Mouse (Mus musculus) layer of hippocampus, postnatal 36 days (tissue): ENCODE results near the gene B3galt6. TPM values are rescaled to one million over a fixed set of nuclear protein-coding genes. Genes with fewer than 3 reads are reported as not detected.
A peak's percentile ranks its signal among the peaks of the same experiment; 100 is the strongest.

ENCODE experiments used
- DNase-seq, 2 experiments: peaks; one replicate each; pipeline ENCODE4 v3.0.0; 2022
- total RNA-seq, 2 experiments: library from RNA; stranded (reverse); gene quantifications; 2 replicates each; pipeline ENCODE4 v1.2.3; 2021

The B3galt6 gene
- 10 to 100 TPM in 1 of 2 experiments, 1 to 10 TPM in 1; 9.7 to 10.6 TPM for total RNA-seq

DNA sequence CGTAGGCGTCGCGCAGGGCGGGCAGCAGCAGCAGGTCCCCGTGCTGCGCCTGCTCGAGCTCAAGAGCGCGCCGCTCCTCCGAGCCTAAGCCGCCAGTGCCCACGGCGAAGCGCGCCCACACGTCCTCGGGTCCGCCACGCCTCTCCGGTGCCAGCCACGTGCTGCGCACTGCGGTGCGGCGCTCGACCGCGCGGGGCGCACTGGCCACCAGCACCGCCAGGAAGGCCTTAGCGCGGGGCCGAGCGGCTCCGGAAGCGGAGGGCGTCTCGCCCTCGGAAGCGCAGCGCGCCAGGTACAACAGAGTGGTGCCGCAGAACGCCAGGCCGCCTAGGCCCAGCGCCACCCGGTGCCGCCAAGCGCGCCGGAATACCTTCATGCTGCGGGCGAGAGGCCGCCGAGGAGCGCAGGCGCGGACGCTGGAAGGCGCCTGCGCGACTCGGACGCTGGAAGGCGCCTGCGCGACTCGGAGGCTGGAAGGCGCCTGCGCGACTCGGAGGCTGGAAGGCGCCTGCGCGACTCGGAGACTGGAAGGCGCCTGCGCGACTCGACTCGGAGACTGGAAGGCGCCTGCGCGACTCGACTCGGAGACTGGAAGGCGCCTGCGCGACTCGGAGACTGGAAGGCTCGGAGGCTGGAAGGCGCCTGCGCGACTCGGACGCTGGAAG lies at the start of gene B3galt6, which contains the start of gene Sdf4:
Gene B3galt6, minus strand, starts transcription at position 409 of the 665 bp plus-strand sequence.
Gene Sdf4, plus strand, starts transcription at position 632 of the 665 bp plus-strand sequence.
- DNase-seq: peak; percentile 89 to 90

DNA sequence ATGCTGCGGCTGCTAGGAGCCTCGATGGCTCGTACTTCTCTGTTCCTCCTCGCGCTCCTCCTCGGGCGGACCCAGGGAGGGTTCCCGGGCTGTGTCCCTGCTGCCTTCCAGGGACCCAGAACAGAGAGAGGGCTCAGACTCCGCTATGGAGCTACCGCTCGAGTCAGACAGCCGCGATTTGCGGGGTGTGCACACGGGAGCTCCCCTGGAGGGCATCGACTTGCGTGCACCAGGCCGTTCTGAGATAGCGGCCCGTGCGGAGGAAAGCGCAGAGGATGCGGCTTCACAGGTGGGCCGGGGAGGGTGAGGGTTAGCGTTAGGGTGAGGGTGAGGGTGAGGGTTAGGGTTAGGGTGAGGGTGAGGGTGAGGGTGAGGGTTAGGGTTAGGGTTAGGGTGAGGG lies 42.5 kb upstream of the B3galt6 start:
- no peak for DNase-seq

DNA sequence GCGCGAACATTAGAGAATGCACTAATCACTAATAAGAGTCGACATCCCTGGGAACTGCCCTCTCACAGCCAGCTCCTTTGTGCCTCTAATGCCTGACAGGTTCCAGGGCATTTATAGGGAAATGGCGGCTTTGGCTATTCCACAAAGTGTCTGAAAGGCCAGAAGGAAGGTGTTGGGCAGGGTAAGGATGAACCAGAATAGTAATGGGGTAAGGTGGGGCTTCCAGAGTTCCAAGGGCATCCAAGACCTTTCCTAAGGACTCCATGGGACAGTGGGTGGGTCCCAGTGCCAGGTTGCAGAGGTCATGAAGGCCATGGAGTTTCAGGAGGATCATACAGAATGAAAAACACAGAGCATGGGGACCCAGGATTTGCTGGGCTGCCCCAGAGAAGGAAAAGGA lies 41.9 kb upstream of the B3galt6 start:
- DNase-seq: no peak

DNA sequence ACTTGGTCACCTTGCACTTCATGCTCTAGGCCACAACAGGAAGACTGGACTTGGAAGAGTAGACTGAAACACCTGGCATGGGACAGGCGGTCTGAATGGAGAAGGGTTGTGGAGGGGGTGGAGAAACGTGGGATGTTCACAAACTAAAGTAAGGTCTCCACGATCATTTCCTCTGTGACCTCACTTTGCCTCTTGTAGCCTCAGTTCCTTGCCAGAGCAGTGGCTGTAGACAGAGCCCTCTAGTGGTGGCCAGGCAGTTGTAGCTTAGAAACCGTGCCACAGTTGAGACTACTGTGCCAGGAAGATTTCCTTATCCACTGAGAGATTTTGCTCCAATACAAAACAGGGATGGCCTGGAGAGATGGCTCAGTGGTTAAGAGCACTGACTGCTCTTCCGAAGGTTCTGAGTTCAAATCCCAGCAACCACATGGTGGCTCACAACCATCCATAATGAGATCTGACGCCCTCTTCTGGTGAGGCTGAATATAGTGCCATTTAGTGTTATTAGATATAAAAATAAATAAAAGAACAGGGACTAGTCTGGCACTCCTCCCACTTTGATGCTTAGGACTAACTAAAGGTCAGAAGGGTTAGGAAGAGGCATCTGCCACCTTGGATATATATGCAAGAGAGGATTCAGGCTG lies 41.1 kb upstream of the B3galt6 start:
- no peak for DNase-seq

DNA sequence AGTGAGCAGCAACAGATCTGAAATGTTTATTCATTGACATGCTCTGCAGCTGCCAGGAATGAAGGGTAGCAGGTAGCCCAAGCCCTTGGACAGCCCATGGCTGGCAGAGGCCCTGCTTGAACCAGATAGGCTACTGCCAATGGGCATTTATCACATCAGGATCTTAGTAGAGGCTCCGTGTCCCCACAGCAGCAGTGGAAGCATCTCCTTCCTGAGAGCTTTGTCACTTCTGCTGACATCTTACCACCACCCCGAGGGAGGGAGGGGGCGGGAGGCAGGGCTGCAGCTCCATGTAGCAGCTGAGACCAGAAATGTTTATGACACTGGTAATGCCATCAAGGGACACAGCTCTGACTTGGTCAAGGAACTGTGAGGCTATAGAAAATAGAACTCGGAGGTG lies 40.4 kb upstream of the B3galt6 start:
- DNase-seq: no peak

DNA sequence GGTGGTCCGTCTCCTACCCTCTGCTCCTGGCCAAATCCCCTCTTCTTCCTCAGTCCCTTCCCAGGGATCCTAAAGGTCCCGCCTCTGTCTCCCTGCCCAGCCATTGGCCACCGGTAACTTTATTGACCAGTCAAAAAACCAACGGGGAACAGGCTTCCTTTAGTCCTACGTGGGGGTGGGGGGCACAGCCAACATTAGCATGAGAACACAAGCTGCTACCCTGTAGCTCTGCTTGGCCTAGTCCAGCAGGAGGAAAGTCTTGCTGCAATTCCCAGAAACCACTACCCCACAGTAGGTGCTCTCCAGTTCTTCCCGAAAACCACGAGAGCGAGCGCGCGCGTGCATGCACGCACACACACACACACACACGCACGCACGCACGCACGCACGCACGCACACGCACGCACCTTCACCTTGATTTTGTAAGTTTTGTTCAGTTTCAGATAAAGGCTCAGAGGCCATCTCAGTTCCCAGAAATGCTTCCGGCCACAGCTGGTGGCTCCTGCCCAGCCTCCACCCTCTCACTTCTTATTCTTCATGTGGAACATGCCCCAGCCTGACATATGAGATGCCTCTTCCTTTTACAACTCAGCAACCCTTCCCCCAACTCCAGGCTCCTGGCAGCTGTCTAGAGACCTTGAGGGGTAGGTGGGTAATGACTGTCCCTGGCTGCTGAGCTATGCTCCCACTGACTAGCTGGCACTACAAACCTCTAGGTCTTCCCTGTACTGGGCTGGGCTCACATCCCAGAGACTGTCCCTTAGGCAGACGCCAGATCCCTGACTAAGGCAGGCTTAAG lies 39.3 kb upstream of the B3galt6 start:
- DNase-seq: peak; percentile 64 to 70

DNA sequence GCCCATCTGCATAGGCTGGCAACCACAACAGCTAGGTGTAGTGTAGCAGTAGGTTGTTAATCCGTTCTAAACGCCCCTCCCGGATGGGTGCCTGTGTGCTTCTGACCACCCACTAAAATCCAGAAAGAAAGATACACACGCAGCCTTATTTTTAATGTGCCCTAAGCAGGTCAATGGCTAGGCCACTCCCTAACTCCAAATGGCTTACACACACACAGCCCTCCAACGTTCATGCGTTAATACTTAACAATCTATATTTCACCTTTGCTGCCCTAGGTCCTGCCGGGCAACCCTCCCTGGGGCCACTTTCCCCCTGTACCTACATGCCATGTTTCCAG lies 38.8 kb upstream of the B3galt6 start:
- DNase-seq: no peak

DNA sequence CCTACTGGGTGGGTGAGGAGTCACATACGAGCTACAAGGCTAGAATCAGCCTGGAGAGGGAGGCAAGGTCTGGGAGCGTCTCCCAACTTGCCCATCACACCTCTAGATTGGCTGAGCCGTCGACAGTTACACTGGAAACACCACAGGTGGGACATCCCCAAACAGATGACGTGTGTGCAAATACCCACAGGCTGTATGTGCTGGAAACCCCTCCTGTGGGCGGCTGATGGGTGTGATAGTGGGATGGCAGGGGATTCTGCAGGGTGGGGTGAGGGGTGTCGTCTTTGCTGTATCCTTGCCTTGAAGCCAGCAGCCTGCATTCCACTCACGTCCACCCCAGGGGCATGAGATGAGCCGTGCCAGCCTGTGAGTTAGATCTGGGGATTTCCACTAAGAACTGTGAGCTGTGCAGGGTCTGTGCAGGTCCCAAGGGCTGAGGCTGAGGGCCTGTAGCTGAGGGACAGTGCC lies 38.2 kb upstream of the B3galt6 start:
- DNase-seq: no peak

DNA sequence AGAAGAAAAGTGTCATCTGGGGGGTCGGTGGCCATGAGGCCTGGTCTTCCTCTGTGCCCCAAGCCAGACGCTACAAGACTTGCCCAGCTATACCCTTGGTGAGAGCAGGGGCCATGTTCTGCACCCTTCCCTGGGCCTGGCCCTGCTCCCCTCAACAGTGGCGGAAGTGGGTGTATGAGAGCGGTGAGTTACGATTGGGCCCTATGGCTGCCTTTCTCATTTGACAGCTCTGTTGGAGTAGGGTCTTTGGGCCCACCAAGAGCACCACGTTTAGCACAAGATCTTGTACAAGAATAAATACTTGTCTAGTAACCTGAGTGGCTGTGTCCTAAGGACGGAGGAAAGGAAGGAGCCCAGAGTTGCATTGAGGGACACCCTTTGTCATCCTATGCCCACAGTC lies 36.1 kb upstream of the B3galt6 start:
- DNase-seq: no peak

DNA sequence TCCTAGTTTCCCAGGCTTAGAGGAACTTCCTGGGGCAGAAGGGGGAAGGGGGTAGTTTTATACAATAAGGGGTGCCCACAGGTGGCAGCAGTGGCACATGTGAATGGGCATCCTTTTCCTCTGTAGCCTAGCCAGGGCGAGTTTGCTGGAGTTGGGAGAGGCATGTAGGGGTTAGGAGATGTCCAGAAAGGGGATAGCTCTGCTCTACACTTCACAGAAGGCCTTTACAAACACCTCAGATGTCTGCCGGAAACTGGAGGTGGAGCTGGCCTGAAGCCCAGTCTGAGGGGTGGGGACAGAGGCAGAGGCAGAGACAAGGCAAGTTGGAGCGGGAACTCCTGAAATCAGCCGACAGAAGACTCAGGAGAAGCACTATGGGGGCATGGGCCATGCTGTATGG lies 33.6 kb upstream of the B3galt6 start, which contains the start of gene Tnfrsf18:
Gene Tnfrsf18, plus strand, starts transcription at position 152 of the 400 bp plus-strand sequence.
- DNase-seq: peak; percentile 29 to 52

DNA sequence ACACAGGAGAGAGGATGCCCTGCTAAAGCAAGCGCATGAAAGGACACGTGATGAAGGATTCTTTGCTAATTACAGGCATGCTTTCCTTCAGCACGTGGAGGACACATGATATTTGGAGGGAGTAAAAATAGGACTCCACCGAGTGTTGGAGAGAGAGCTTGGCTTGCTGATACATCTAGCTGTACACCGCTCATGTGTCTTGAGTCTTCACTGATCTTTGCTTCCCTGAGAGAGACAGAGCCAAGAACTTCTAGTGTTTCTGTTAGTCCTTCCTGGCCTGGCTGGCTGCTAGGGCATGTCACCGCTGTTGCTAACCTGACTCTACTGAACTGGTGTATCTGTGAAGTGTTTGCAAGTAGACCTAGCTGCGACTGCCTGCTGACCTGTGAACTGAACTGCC lies 31.7 kb upstream of the B3galt6 start:
- no peak for DNase-seq

DNA sequence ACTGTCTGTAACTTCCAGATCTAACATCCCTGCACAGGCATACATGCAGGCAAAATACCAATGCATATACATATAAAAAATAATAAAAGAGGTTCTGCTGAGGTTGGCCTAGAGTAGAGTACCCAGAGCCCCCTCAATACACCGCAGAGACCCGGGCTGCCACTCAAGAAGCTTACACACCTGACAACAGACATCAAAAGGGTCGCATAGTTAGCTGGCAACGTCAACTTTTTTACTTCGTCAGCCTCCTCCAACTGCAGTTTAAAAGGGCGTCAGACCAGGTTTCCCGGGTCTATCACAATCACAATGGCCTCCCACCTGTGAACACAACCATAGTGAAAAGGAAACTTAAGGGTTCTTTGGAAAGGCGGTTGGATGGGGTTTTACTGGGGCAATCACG lies 31.1 kb upstream of the B3galt6 start:
- DNase-seq: no peak

DNA sequence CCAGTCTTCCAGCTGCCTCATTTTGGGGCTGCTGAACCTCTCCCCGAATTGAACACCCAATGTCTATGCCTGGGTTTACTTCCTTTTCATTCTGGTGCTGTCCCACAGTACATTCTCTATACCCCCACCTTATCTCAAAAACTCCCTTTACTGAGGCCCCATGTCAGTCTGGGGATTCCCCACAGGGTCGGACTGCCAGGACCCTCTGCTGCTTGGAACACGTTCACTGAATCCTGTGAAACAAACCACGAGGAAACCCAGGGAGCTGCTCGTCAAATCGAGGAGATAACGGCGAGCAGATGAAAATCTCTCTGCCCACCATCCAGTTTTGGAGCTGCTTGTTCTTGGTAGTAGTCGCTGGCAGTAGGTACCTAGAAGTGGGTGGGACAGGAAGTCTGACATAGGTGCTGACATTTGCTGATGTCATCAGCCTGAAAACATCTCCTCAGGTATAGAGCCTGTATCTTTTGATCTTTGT lies 29.5 kb upstream of the B3galt6 start:
- DNase-seq: no peak

DNA sequence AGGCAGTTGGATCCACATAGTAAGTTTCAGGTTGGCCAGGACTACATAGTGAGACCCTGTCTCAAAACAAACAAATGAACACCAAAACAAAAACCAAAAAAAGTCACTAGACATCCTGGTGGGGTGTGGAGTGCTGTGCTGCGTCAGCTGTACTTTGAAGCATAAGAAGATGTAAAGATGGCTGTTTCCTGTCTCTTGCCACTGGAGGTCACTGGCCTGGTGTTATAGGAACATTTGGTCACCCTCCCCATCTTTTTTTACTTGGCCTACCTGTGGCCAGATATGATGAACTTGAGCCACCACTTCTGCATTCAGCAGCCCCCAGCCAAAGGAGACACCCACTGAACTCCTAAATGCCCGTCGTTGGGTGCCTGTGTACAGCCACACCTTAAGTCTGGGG lies 28.9 kb upstream of the B3galt6 start:
- no peak for DNase-seq

DNA sequence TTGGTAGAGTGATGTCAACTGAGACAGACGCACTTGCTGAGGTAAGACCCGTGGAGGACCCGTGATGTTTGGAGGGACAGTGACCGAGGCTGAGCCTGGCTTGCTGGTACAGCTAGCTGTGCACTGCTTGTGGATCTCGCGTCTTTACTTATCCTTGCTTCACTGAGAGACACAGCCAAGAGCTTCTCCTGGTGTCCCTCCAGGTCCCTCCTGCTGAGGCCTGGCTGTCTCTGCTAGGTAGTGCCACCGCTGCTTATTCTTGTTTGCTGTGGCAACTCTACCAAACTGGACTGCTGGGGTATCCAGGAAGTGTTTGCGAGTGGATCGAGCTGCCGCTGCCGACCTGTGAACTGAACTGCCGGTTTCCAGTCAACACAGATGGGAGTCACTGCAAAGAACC lies 27.3 kb upstream of the B3galt6 start:
- no peak for DNase-seq

DNA sequence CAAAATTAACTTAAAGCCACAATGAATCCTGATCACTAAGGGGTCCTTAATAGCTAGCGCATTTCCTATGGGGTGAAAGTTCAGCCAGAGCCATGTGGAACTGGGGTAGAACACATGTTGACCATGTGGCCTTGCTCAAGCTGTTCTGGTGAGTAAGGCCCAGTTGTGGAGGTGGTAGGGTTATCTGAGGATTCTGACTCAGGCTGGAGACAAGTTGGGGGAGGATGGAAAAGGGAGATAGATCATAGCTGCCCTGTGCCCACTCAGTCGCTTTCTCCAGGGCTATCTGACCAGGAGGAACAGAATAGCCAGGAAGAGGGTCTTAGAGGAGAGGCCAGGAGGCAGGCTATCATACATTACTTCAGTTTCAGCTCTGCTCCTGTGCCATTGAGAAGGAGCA lies 22.0 kb upstream of the B3galt6 start:
- DNase-seq: no peak

DNA sequence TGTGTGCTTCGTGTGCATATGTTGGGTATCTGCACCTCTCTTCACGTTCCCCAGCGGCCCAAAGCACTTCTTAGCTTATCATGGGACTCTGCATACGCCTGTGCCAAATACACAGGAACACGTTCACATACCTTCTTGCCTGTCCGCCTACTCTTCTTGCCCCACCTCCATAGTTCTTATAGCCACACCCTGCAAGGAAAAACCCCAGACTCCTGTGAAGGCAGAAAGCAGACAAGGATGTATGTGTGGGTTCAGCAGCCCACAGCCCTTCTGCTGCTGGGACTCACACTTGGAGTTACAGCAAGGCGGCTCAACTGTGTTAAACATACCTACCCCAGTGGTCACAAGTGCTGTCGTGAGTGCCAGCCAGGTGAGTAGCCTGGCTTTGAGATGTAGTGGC lies 21.2 kb upstream of the B3galt6 start, which contains the start of gene Tnfrsf4:
Gene Tnfrsf4, plus strand, starts transcription at position 207 of the 400 bp plus-strand sequence.
- DNase-seq: no peak

DNA sequence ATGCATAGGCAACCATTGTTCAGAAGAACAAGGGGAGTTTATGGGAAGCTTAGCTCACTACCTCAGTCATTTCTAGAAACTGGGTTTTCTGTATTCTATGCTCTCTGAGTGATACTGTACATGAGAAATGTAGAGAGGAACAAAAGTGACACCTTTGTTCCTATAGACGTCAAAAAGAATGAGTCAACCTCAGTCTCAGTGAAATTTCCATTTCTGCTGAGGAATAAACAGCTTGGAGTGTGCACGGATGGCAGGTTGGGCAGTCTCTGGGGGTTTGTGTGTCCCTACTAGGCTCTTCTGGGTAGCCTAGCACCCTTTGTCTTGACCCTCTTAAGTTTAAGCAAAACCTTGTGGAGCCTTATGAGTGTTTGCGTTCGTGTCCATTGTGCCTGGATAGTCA lies 15.9 kb upstream of the B3galt6 start:
- no peak for DNase-seq

DNA sequence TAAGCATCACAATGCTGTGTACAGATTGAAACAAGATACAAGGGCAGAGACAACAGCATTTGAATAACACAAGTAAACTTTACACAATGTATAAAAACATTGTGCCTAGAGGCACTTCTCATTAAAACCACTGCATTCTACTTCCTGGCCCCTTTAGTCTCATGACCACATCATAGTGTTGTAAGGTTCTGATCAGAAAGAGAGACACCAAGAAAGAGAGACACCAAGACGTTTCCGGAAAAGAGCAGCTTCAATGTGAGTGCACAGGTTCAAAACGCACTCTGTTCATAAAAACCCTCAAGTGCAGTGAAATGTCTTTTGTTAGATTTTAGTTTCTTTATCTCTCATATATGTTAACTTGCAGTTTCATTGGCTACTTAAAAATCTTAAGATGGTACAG lies 11.7 kb upstream of the B3galt6 start:
- no peak for DNase-seq

DNA sequence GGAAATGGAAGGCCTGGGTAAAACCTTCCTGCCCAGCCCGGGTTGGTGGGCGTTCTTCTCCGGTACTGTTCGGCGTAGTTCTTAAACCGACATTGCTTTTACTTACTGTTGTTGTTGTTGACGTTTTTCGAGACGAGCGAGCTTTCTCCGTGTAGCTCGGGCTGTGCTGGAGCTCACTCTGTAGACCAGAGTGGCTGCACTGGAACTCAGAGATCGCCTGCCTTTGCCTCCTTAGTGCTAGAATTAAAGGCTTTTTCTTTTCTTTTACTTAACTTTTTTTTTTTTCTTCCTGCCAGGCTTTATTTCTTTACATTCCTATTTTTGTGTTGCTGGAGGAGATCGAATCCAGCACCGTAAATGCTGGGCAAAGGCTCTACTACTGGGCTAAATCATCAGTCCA lies 1.2 kb upstream of the B3galt6 start:
- no peak for DNase-seq

DNA sequence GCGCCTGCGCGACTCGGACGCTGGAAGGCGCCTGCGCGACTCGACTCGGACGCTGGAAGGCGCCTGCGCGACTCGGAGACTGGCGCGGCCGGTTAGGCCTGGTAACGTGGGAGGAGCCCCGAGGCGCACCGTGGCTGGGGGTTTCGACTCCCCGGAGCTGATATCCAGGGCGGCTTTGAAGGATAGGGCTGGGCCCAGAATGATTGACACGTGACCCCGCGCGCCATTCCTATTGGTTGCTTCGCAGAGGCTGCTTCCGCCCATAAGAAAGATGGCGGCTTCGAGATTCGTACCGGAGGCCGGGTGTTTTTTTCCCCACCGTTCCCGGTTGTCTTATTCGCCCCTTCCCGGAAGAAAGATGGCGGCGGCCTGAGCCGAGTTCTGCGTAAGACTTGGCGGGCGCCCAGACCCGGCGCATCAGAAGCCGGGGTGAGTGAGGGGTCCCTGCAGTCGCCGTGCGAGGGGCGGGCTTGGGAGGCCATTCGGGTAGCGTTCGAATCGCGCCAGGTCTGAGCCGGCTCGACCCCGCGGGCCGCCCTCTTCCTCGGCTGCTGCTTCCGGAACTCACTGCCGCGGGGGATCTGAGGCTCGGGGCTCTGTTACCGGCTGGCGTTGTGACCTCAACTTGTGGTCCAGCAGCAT lies 578 bp upstream of the B3galt6 start:
- peak; percentile 95 to 96 for DNase-seq

DNA sequence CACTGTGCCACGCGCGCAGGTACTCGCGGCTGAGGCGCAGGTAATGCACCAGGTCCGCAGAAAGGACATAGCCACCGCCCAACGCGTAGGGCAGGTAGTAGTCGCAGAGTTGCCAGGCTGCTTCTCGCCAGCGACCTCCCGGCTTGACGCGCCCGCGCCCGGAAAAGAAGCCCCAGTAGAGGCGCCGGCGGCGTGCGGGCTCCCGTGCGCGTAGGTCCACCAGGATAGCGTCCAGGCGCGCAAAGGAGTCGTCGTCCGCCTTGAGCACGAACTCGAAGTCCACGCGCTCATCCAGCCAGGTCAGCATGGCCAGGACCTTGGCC lies 580 bp downstream of the B3galt6 start:
- no peak for DNase-seq
